Mouse (Mus musculus): ENCODE results near the gene Lrrc32. TPM values are rescaled to one million over a fixed set of nuclear protein-coding genes. Genes with fewer than 3 reads are reported as not detected.

The Lrrc32 gene
- total RNA-seq, 2 experiments from 2014 or later = 5.8 to 6.0 TPM

DNA sequence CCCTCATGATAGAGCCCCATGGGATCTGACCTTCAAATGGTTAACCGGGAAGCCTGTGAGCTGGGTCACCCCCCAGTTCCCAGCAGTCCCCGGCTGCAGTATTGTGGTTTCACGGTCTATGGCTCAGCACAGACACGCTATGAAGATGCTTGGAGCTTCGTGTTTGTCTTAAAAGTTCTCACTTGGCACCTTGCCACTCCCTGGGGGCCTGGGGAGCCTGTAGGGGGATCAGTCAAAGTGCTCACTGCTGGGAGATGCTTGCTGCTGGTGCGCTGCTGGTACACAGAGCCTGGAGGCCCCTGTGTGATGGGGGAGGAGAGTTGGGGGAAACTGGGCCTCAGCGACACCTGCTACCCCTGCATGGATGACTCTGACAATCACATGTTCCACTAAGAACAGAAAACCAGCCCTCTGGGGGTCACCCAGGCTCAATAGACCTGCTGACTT, 2.6 kb upstream of the Lrrc32 start:
- DNase-seq (ENCODE audit: low spot score in 2 of 2) = no peak
- intact Hi-C loops (cut with DNase I) = loop anchor here (5.0 kb wide), 1 partner anchor 56 kb away; no protein-coding TSS in a partner anchor

DNA sequence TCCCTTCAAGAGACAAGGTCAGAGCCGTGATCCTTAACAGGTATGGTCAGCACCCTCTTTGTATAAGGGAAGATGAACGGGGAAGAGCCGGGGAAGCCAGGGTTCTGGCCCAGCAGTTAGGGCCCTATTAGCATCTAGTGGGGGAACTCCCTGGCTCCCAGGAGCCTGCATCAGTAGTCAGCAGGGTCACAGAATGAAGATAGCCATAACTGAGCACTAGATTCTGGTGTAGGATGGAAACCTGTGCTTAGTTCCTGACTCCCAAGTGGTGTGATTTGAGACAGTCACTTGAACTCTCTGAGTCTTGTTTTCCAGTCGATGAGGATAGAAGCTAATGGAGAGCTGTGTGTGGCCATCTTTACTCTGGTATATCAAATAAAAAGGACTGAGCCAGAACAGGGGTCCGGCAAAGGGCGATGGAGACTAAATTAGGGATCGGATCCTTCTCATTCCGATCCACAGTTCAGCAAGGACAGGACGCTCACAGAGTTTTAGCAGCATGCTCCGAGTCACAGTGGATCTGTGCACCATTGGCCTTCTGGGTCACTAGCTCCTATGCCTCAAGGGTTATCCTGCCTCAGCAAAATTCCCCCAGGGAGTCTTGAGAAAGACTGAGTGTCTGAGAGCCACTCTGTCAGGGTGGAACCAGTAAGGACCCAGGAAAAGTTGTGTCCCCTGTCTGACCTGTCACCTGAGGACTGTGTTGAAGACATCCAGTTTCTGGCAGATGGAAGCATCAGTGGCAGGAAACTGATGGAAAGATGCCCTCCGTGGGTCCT, 1.7 kb upstream of the Lrrc32 start:
- DNase-seq (ENCODE audit: low spot score in 2 of 2) = no peak
- intact Hi-C loops (cut with DNase I) = loop anchor here (5.0 kb wide), 1 partner anchor 55 kb away; no protein-coding TSS in a partner anchor

DNA sequence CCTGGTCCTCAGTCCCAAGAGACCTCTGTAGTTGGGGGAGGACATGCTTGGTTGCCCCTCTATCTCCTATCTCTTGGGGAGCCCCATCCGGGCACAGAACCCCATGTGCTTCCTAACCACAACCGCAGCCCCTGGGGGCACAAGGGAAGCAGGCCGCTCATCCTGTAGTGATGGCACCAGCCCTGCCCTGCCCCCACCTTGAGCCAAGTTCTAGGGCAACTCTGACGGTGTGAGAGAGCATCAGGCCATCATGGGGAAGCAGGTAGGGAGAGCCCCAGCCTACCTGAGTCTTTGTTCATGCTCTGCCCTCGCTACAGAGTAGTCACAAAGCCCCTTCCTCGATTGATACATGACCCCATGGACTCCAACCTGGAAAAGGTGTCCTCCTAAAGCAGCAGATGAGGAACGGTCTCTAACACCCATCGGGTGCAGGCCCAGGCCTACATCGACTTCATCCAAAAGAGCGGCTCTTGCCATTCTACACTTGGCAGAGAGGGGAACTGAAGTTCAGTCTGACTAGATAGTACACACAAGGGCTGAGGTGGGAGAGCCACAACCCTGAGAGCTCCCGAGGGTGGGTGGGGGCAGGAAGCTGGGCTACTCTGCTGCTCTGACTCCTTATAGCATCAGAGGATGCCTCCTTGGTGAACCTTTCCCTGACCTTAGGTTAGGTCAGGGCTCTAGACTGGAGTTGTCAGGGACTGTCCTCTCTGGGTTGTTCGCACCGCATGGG, 519 bp upstream of the Lrrc32 start:
- intact Hi-C loops (cut with DNase I) = loop anchor here (5.0 kb wide), 1 partner anchor 54 kb away; no protein-coding TSS in a partner anchor
- no peak for DNase-seq (ENCODE audit: low spot score in 2 of 2)

DNA sequence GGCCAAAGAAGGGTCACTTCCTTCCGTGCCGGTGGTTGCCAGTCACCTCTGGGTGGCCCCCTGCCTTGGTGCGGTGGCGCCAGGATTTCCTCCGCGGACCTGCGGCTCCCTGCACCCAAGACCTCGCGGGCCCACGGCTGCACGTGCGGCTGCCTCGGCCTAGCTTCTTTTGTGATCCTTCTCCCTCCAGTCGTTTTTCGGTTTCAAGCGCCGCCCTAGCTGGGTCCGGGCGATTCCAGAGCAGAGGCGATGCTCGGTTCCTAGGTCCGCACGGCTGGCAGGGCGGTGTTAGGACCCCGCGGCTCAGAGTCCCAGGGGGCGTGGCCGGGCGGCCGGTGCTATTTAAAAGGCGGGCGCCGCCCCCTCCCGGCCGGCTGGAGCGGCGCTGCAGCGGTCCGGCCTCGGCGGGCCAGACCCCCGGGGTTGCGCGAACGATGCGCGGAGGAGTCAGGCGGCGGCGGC, 571 bp downstream of the Lrrc32 start:
- intact Hi-C loops (cut with DNase I) = loop anchor here (5.0 kb wide), 1 partner anchor 53 kb away; no protein-coding TSS in a partner anchor
- peak; percentile 58 to 65 for DNase-seq (ENCODE audit: low spot score in 2 of 2)

DNA sequence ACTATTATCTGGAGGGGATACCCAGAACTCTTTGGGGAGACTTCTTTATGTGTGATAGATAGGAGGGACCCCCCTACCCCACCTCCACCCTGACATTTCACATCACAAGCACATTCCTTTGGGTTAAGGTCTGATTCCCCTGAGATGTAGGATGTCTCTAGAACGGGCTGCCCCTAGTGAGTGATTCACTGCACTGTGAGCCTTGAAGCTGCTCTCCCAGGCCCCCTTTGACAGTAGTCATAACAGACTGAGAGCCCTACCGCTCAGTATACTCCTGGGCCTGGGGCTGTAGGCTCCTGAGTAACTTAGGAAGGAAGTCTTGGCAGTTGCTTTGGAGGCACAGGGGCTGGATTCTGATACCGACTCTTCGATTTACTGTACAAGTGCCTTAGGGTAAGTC, 1.2 kb downstream of the Lrrc32 start:
- DNase-seq (ENCODE audit: low spot score in 2 of 2) = no peak

DNA sequence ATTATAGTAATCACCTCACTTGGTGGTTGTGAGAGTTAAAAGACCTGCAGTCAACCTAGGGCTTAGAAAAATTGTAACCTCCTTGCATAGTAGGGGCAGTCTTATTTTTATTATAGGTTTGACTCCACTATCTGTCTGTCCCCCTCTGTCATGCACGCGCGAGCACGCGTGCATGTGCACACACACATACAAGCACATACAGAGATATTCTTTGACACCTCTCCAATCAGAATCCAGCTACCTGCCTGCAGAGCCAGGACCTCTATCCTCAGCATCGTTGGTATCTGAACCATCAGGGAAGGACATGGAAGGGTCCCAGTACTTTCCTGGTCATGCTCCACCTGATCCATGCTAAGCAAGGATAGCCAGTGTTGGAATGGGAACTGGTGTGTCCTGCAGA, 1.8 kb downstream of the Lrrc32 start:
- intact Hi-C loops (cut with DNase I) = no loop called here
- DNase-seq (ENCODE audit: low spot score in 2 of 2) = no peak

More for the DNA sequence above, 1.2 kb downstream of the Lrrc32 start:
- intact Hi-C loops (cut with DNase I) = no loop called here

DNA sequence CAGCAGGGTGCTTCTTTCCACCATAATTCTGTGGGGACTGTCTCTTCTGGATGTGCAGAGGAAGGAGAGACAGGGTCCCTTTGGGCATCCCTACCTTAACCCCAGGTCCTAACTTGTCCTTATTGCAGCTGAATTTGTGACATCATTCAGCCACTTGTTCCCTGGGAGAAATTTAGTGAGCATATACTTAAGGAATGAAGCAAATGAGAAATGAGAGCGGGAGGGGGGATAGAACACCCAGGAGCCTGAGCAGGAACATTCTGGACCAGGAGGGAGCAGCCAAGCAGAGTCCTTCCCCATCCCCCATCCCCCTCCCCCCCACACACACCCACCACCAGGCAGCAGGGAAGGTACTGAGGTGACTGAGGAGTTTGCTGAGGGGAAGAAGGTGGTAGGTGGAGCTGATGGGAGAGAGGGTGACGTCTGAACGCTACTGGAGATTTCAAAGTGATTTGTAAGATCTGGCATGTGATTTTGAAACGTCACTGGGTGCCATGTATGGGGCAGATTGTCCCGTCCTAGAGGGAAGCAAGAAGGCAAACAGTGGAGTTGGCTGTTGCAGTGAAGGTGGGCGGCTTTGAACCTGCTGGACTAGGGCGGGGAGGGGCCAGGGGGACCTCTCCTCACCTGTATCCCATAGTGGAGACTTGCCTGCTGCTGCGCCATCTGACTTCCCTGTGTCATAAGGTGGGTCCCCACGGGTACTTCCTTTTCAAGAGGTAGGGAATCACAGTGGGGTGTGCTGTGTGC, 2.5 kb downstream of the Lrrc32 start:
- intact Hi-C loops (cut with DNase I) = no loop called here
- no peak for DNase-seq (ENCODE audit: low spot score in 2 of 2)

DNA sequence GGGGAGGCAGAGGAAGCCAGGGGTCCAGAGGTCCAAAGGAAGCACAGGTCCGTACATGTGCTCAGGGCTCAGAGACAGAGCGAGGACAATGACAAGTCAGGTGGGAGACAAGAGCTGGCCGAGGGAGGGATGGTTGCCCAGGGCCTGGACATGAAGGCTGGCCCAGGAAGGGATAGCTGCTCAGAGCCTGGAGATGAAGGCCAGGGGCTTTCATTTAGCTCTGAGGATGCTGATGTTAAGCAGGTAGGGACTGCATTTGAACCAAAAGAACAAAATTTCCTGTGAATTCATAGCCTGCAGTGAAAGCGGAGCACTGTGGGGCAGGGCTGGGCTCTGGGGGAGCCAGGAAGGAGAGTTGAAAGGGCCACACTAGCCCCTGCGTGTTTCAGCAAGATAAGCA, 3.2 kb downstream of the Lrrc32 start:
- DNase-seq (ENCODE audit: low spot score in 2 of 2) = no peak
- intact Hi-C loops (cut with DNase I) = no loop called here

DNA sequence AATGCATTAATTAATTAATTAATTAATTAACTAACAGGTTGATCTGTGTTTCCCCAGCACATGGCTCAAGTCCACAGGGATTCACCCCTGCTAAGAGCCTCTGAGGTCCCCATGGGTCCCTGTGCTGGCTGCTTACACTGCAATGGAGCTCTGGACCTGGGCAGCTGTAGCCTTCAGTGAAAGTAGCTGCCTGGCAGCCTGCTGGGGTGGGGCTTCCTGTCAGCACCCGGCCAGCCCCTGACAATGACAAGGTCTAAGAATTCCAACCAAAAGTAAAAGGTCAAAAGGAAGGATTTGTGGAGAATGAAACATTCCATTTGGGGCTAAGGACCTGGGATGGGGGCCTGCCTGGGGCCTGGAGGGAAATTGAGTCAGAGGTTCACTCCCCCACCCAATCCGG, 4.2 kb downstream of the Lrrc32 start:
- DNase-seq (ENCODE audit: low spot score in 2 of 2) = no peak
- intact Hi-C loops (cut with DNase I) = no loop called here

DNA sequence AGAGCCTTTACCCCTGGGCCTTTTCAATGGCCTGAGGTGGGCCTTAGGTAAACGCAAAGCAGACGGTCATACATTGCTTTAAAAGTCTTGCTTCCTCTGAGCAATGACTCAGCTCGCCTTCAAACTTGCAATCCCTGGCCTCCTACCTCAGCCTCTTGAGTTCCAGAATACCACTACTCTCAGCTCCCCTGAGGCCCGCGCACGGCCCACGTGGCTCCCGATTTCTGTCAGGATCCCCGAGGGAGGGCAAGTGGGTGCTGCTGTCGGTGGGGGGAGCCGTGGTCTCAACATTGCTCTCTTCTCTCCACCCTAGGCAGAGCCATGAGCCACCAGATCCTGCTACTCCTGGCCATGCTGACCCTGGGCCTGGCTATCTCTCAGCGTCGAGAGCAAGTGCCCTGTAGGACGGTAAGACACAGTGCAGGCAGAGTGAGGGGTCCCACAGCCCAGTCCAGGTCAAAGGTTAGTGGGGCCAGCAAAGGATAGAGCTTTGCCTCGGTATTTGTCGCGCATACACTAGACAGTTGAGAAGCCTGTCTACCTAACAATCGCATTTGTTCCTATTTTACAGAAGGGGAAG, 4.9 kb downstream of the Lrrc32 start:
- no peak for DNase-seq (ENCODE audit: low spot score in 2 of 2)
- intact Hi-C loops (cut with DNase I) = no loop called here

DNA sequence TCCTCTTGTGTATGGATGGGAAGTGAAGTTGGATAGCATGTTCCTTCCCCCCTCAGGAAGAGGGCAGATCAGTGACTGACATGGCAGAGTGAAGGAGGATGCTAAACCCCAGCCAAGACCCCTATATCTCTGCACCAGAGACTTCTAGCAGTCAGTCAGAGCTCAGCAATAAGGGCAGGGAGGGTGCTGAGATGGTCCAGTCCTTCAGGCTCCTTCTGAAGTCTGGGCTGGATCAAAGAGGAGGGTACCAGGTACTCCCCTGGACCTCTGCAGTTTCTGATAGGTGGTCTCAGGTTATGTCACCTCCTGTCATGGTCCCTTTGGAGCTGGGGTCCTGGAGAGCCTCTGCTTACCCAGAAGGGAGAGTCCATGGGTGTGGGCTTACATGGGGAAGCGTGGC, 6.5 kb downstream of the Lrrc32 start:
- DNase-seq (ENCODE audit: low spot score in 2 of 2) = no peak
- intact Hi-C loops (cut with DNase I) = no loop called here

DNA sequence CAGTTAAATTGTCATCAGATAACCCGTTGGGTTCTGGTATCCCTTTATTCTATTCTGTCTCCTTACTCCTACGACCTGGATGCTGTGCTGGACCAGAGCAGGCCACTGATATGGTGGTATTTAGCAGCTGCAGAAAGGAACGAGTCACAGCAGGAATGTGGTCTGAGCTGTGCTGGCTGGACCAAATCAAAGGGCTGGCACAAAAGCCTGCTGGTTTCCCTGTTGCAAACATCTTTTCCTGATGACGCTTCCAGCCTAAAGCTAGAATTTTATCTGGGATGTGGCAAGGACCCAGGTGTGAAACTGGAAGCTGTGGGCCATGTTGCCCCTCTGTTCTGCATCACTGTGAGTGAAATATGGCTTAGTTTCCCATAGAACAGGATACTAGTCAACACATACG, 8.4 kb downstream of the Lrrc32 start:
- intact Hi-C loops (cut with DNase I) = no loop called here
- DNase-seq (ENCODE audit: low spot score in 2 of 2) = no peak

DNA sequence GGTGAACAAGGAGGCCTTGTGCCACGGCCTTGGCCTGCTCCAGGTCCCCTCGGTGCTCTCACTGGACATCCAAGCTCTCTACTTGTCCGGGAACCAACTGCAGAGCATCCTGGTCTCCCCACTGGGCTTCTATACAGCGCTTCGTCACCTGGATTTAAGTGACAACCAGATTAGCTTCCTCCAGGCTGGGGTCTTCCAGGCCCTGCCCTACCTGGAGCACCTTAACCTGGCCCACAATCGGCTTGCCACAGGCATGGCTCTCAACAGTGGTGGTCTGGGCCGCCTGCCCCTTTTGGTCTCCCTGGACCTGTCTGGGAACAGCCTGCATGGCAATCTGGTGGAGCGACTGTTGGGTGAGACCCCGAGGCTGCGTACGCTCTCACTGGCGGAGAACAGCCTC, 9.0 kb downstream of the Lrrc32 start:
- DNase-seq (ENCODE audit: low spot score in 2 of 2) = no peak
- intact Hi-C loops (cut with DNase I) = no loop called here

DNA sequence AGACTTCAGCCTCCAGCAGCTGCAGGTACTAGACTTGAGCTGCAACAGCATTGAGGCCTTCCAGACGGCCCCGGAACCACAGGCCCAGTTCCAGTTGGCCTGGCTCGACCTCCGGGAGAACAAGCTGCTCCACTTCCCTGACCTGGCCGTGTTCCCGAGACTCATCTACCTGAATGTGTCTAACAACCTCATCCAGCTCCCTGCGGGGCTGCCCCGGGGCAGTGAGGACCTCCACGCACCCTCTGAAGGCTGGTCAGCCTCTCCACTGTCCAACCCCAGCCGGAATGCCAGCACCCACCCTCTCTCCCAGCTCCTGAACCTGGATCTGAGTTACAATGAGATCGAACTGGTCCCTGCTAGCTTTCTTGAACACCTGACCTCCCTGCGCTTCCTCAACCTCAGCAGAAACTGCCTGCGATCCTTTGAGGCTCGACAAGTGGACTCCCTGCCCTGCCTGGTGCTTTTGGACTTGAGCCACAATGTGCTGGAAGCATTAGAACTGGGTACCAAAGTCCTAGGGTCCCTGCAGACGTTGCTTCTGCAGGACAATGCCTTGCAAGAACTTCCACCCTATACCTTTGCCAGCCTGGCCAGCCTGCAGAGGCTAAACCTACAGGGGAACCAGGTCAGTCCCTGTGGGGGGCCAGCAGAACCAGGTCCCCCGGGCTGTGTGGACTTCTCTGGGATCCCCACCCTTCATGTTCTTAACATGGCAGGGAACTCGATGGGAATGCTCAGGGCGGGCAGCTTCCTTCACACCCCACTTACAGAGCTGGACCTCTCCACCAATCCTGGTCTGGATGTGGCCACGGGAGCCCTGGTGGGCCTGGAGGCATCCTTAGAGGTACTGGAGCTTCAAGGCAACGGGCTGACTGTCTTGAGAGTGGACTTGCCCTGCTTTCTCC, 9.8 kb downstream of the Lrrc32 start:
- intact Hi-C loops (cut with DNase I) = no loop called here

DNA sequence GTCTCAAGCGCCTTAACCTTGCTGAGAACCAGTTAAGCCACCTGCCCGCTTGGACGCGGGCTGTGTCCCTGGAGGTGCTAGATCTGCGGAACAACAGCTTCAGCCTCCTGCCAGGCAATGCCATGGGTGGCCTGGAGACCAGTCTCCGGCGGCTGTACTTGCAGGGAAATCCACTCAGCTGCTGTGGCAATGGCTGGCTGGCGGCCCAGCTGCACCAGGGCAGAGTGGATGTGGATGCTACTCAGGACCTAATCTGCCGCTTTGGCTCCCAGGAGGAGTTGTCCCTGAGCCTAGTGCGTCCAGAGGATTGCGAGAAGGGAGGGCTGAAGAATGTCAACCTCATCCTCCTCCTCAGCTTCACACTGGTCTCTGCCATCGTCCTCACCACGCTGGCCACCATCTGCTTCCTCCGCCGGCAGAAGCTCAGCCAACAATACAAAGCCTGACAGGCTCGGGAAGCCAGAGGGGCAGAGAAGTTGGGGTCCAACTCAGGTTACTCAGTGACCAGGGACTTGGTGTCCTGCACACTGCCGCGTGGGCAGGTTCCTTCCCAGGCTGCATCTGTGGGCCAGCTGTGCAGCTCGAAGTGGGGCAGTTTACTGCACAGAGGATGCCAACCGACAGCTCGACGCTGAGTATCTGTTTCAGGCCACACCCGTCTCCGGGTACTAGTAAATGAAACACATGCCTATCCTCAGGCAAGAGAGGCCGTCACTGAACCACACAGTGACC, 10.6 kb downstream of the Lrrc32 start:
- no peak for DNase-seq (ENCODE audit: low spot score in 2 of 2)
- intact Hi-C loops (cut with DNase I) = no loop called here

More for the DNA sequence above, 9.8 kb downstream of the Lrrc32 start:
- no peak for DNase-seq (ENCODE audit: low spot score in 2 of 2)

DNA sequence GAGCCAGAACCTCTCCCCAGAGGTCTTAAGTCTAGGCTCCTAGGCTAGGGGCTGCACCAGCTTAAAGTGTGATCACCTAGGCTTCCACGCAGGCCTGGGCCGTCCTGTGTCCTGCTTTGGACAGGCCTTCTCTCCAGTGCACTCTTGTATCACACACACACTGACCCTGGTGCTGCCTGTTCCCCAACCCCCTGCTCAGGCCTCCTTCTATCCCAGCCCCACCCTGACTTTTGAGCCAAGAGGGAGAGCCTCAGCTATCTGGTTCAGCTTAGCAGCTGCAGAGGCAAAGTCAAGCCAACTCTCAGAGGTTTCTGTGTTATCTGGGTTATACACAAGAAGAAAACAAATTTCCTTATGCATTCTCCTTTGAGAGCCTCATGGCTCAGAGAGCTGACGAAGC, 11.4 kb downstream of the Lrrc32 start:
- intact Hi-C loops (cut with DNase I) = no loop called here
- no peak for DNase-seq (ENCODE audit: low spot score in 2 of 2)

DNA sequence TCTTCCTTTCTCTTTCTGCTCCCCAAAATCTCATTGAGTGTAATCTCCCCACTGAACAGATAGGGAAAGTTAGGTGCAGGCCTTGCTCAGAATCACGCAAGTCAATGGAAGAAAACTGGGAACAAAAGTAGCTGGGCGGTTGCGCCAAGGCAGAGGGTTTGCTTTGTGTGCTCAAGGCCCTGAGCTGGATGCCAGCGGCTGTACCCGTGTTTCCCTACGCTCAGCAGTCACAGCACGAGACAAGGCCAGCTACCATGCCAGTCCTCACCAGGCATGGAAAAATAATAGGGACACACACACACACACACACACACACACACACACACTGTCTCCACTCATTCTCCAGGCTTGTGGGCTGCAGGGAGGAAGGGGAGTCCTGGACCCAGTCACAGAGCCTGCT, 12.0 kb downstream of the Lrrc32 start:
- no peak for DNase-seq (ENCODE audit: low spot score in 2 of 2)
- intact Hi-C loops (cut with DNase I) = no loop called here

DNA sequence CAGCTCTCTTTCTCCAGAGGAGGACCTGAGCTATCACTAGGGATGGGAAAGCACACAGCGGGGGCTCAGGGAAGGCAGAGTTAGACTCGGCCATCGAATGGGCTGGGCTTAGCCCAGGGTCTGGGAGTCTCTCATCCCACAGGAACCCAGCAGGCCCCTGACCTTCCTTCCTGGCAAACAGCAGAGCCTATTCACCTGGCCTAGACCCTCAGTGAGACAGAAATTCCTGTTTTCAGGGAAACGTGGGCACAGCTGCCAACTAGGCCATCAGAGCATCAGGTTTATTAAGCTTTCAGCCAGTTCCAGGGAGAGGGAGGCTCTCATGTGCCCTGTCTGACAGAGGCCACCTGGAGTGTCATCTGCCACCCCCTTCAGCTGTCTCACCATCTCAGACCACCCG, 13.8 kb downstream of the Lrrc32 start:
- intact Hi-C loops (cut with DNase I) = no loop called here

More for the DNA sequence above, 13.8 kb downstream of the Lrrc32 start:
- no peak for DNase-seq (ENCODE audit: low spot score in 2 of 2)

All from left cerebral cortex, postnatal 36 days (tissue).